Comparison of ENCODE assay signal across 35 mouse cellular contexts in genomic region chr2:137759455-137759854, GRCm38 (mm10).
"Had no signal": no experiment of that assay in that cellular context is flagged by ENCODE, and none has a peak within 500 bp of the region (broad histone marks: within the 10 kb centered on the region; RNA-seq: fewer than 3 reads in every experiment).

No protein-coding gene starts in this region.

- H3K36me3 ChIP-seq: heart, embryonic 12.5 days; heart, embryonic 13.5 days; heart, embryonic 15.5 days; hindbrain, embryonic 10.5 days; hindbrain, embryonic 12.5 days; hindbrain, embryonic 13.5 days; hindbrain, embryonic 15.5 days; intestine, embryonic 15.5 days; kidney, embryonic 15.5 days had no signal

- H3K9me3 ChIP-seq: heart, embryonic 12.5 days; heart, embryonic 13.5 days; heart, embryonic 15.5 days; hindbrain, embryonic 10.5 days; hindbrain, embryonic 12.5 days; hindbrain, embryonic 13.5 days; hindbrain, embryonic 15.5 days; intestine, embryonic 15.5 days; kidney, embryonic 15.5 days had no signal

- H3K4me3 ChIP-seq: heart, embryonic 12.5 days; heart, embryonic 13.5 days; heart, embryonic 15.5 days; hindbrain, embryonic 10.5 days; hindbrain, embryonic 12.5 days; hindbrain, embryonic 13.5 days; hindbrain, embryonic 15.5 days; intestine, embryonic 15.5 days; kidney, embryonic 15.5 days; layer of hippocampus, adult 2 months; left cerebral cortex, adult 2 months had no signal

- H3K27me3 ChIP-seq: heart, embryonic 12.5 days; heart, embryonic 13.5 days; heart, embryonic 15.5 days; hindbrain, embryonic 15.5 days; intestine, embryonic 15.5 days; kidney, embryonic 15.5 days had no signal

- ATAC-seq: hindbrain, embryonic 16.5 days; hindbrain, postnatal 0 days; inflammation-experienced regulatory T-cells, adult 6 months; intestine, embryonic 15.5 days; intestine, embryonic 16.5 days; intestine, postnatal 0 days had no signal

- H3K27ac ChIP-seq: heart, embryonic 13.5 days; heart, embryonic 15.5 days; hindbrain, embryonic 10.5 days; hindbrain, embryonic 12.5 days; hindbrain, embryonic 13.5 days; hindbrain, embryonic 14.5 days; hindbrain, embryonic 15.5 days; hindbrain, postnatal 0 days; intestine, embryonic 15.5 days; kidney, embryonic 15.5 days; kidney, postnatal 0 days; layer of hippocampus, adult 2 months; left cerebral cortex, adult 2 months had no signal

- H3K4me2 ChIP-seq: heart, embryonic 11.5 days; heart, embryonic 12.5 days; heart, embryonic 13.5 days; heart, embryonic 15.5 days; hindbrain, embryonic 12.5 days; hindbrain, embryonic 13.5 days; hindbrain, embryonic 14.5 days; hindbrain, embryonic 15.5 days; intestine, embryonic 15.5 days; kidney, embryonic 15.5 days had no signal

- H3K9ac ChIP-seq: heart, embryonic 12.5 days; heart, embryonic 13.5 days; heart, embryonic 15.5 days; hindbrain, embryonic 12.5 days; hindbrain, embryonic 13.5 days; hindbrain, embryonic 14.5 days; hindbrain, embryonic 15.5 days; intestine, embryonic 15.5 days; kidney, embryonic 15.5 days had no signal

- DNase-seq: heart, postnatal 10 days; heart, postnatal 14 days; heart, postnatal 36 days; heart, postnatal 4 days; kidney, adult 11 months; kidney, adult 18-20 months; kidney, adult 2 months; kidney, adult 8-10 months; kidney, adult 9 months; kidney, postnatal 10 days; kidney, postnatal 14 days; kidney, postnatal 25 days; kidney, postnatal 36 days; kidney, postnatal 4 days; layer of hippocampus, adult 9-11 months; layer of hippocampus, postnatal 36 days had no signal
